Mouse (Mus musculus) liver, adult 2 months (tissue): ENCODE measurements at regions not wholly inside any gene's neighbourhood (a gene's known extent, or its start where the extent isn't known, plus 50 kb on each side); places are given as distances from the start of the nearest gene placed in this dataset.
"Not testable (repeated sequence)": the region's sequence is repeated elsewhere in the genome, so short reads cannot be mapped to it uniquely, and the experiment has no call there.

Experiments used
- DNase-seq: peaks from one replicate; pipeline ENCODE4 v3.0.0-alpha.2; 2011; ENCODE audit warnings: low read depth, low spot score; ENCODE audit errors: extremely low read depth
- H3K27ac ChIP-seq: fragments of 200-500 bp; replicated peaks from 2 replicates; pipeline ENCODE4 v1.5.1; 2012; ENCODE audit warnings: low read depth, mild to moderate bottlenecking, control low read depth, inconsistent platforms, low read length; ENCODE audit not compliant: insufficient read depth
- H3K27me3 ChIP-seq: fragments of 200-500 bp; 2 replicates; pipeline ENCODE4 v1.6.1; 2012; ENCODE audit warnings: mild to moderate bottlenecking, moderate library complexity, low read length, inconsistent platforms; ENCODE audit not compliant: control insufficient read depth, insufficient read depth
- H3K36me3 ChIP-seq: fragments of 200-500 bp; 2 replicates; pipeline ENCODE4 v1.6.1; 2012; ENCODE audit warnings: low read length, inconsistent platforms; ENCODE audit not compliant: control insufficient read depth, insufficient read depth
- H3K4me1 ChIP-seq: fragments of 200-500 bp; 2 replicates; pipeline ENCODE4 v1.6.1; 2011; ENCODE audit warnings: low read length; ENCODE audit not compliant: control insufficient read depth, insufficient read depth
- H3K4me3 ChIP-seq: fragments of 200-500 bp; 2 replicates; pipeline ENCODE4 v1.5.1; 2011; ENCODE audit warnings: low read depth, mild to moderate bottlenecking, control low read depth, low read length, moderate library complexity; ENCODE audit not compliant: insufficient read depth
- H3K79me2 ChIP-seq: fragments of 200-500 bp; 2 replicates; pipeline ENCODE4 v1.6.1; 2012; ENCODE audit warnings: inconsistent platforms, mild to moderate bottlenecking, low read length, moderate library complexity; ENCODE audit not compliant: control insufficient read depth, insufficient read depth
- H3K9ac ChIP-seq: fragments of 200-500 bp; 2 replicates; pipeline ENCODE4 v1.6.1; 2012; ENCODE audit warnings: low read depth, mild to moderate bottlenecking, control low read depth, inconsistent platforms, low read length
- CTCF ChIP-seq: fragments of 200-500 bp; IDR thresholded peaks from 2 replicates; pipeline ENCODE4 v1.5.1; 2011; ENCODE audit warnings: low read depth, low read length, control low read depth
- POLR2A ChIP-seq: fragments of 200-500 bp; IDR thresholded peaks from 2 replicates; pipeline ENCODE4 v1.6.1; 2011; ENCODE audit warnings: low read length, control low read depth; ENCODE audit not compliant: insufficient read depth; ENCODE audit errors: extremely low read depth
- WGBS: fragments of 180-500 bp; shearing (Covaris S2); methylation state at CpG from one replicate; pipeline ENCODE4 v1.1.7; 2018; 5-methylcytosine and 5-hydroxymethylcytosine counted together

GRCm38 (mm10) chr14:52638179-52638578 is 142.6 kb upstream of the Olfr1507 start:
- Histone ChIP-seq H3K4me3 (no peak overlapping the region), H3K79me2 (no peaks in the 10 kb centered on the region), H3K9ac (no peak overlapping the region), H3K27me3 (no peaks in the 10 kb centered on the region), H3K36me3 (no peaks in the 10 kb centered on the region), H3K4me1 (no peaks in the 10 kb centered on the region), H3K27ac (no peak overlapping the region)
- 56% methylated on average over 2 of the region's 2 CpGs for WGBS
- no peak for DNase-seq
- TF ChIP-seq CTCF, result no peak
- TF ChIP-seq POLR2A, result no peak

- TF ChIP-seq CTCF (peak; percentile 22; the same call in 1 of the 2 replicates), POLR2A (no peak)
- Histone ChIP-seq H3K4me1 (no peaks in the 10 kb centered on the region), H3K79me2 (no peaks in the 10 kb centered on the region), H3K36me3 (no peaks in the 10 kb centered on the region), H3K27ac (no peak overlapping the region), H3K27me3 (no peaks in the 10 kb centered on the region), H3K4me3 (no peak overlapping the region), H3K9ac (no peak overlapping the region)
- 29% methylated on average over 4 of the region's 4 CpGs for WGBS
- no peak for DNase-seq
Observed at GRCm38 (mm10) chr14:52622184-52622583, 126.6 kb upstream of the Olfr1507 start.

GRCm38 (mm10) chr14:52580319-52580718 is 84.8 kb upstream of the Olfr1507 start:
- H3K4me3 ChIP-seq, result no peak overlapping the region
- H3K36me3 ChIP-seq, result no peaks in the 10 kb centered on the region
- H3K9ac ChIP-seq, result no peak overlapping the region
- peak; percentile 5 for DNase-seq
- H3K4me1 ChIP-seq, result no peaks in the 10 kb centered on the region
- no peaks in the 10 kb centered on the region for H3K27me3 ChIP-seq
- H3K79me2 ChIP-seq, result no peaks in the 10 kb centered on the region
- WGBS, result 38% methylated on average over 3 of the region's 3 CpGs
- peak; percentile 21; the same call in 1 of the 2 replicates for TF ChIP-seq CTCF
- no peak for TF ChIP-seq POLR2A
- no peak overlapping the region for H3K27ac ChIP-seq

- Histone ChIP-seq H3K4me3 (no peak overlapping the region), H3K27me3 (no peaks in the 10 kb centered on the region), H3K4me1 (no peaks in the 10 kb centered on the region), H3K36me3 (no peaks in the 10 kb centered on the region), H3K9ac (no peak overlapping the region), H3K79me2 (no peaks in the 10 kb centered on the region), H3K27ac (no peak overlapping the region)
- no peak for DNase-seq
- WGBS, result 77% methylated on average over 5 of the region's 5 CpGs
- TF ChIP-seq CTCF (no peak), POLR2A (no peak)
Observed at GRCm38 (mm10) chr14:52566920-52567319, 71.4 kb upstream of the Olfr1507 start.

- Histone ChIP-seq H3K27me3 (no peaks in the 10 kb centered on the region), H3K9ac (no peak overlapping the region), H3K79me2 (no peaks in the 10 kb centered on the region), H3K27ac (no peak overlapping the region), H3K4me1 (no peaks in the 10 kb centered on the region), H3K4me3 (no peak overlapping the region), H3K36me3 (no peaks in the 10 kb centered on the region)
- 62% methylated on average over 4 of the region's 4 CpGs for WGBS
- no peak for DNase-seq
- TF ChIP-seq CTCF (no peak), POLR2A (no peak)
Observed at GRCm38 (mm10) chr14:52565606-52566005, 70.1 kb upstream of the Olfr1507 start.

GRCm38 (mm10) chr14:52556340-52556739 is 60.8 kb upstream of the Olfr1507 start:
- DNase-seq, H3K36me3 ChIP-seq, H3K9ac ChIP-seq, H3K27me3 ChIP-seq, H3K4me3 ChIP-seq, H3K27ac ChIP-seq, H3K79me2 ChIP-seq, H3K4me1 ChIP-seq: not testable (repeated sequence)
- WGBS, result 94% methylated on average over 13 of the region's 13 CpGs

- Histone ChIP-seq H3K36me3 (no peaks in the 10 kb centered on the region), H3K27me3 (no peaks in the 10 kb centered on the region), H3K9ac (no peak overlapping the region), H3K27ac (no peak overlapping the region), H3K4me1 (no peaks in the 10 kb centered on the region), H3K79me2 (no peaks in the 10 kb centered on the region), H3K4me3 (no peak overlapping the region)
- TF ChIP-seq CTCF (no peak), POLR2A (no peak)
- DNase-seq, result no peak
Observed at GRCm38 (mm10) chr14:52553399-52553798, 57.9 kb upstream of the Olfr1507 start.
